Mouse (Mus musculus) limb, embryonic 13.5 days (tissue): ENCODE measurements around the gene Slc15a4. TPM values are rescaled to one million over a fixed set of nuclear protein-coding genes. Genes with fewer than 3 reads are reported as not detected.

Experiments used
- ATAC-seq: fragments of 200-750 bp; cut with Nextera tagmentation; 2 replicates; pipeline ENCODE4 v1.8.0; 2017; ENCODE audit warnings: low read depth, moderate number of reproducible peaks, moderate TSS enrichment; ENCODE audit not compliant: low FRiP score
- H3K27ac ChIP-seq: fragments of 300-500 bp; sonication (generic); 2 replicates; pipeline ENCODE4 v1.5.1; 2015; ENCODE audit warnings: inconsistent platforms, mild to moderate bottlenecking, moderate library complexity
- H3K27me3 ChIP-seq: fragments of 300-500 bp; sonication (generic); 2 replicates; pipeline ENCODE4 v1.6.1; 2015; ENCODE audit warnings: mild to moderate bottlenecking, inconsistent platforms
- H3K36me3 ChIP-seq: fragments of 300-500 bp; sonication (generic); 2 replicates; pipeline ENCODE4 v1.6.1; 2015; ENCODE audit warnings: inconsistent platforms, mild to moderate bottlenecking, moderate library complexity
- H3K4me1 ChIP-seq: fragments of 300-500 bp; sonication (generic); 2 replicates; pipeline ENCODE4 v1.6.1; 2015; ENCODE audit warnings: inconsistent platforms
- H3K4me2 ChIP-seq: fragments of 300-500 bp; sonication (generic); replicated peaks from 2 replicates; pipeline ENCODE4 v1.6.1; 2015; ENCODE audit warnings: inconsistent platforms, mild to moderate bottlenecking, moderate library complexity
- H3K4me3 ChIP-seq: fragments of 300-500 bp; sonication (generic); 2 replicates; pipeline ENCODE4 v1.5.1; 2015; ENCODE audit warnings: moderate library complexity, mild to moderate bottlenecking, inconsistent platforms
- H3K9ac ChIP-seq: fragments of 300-500 bp; sonication (generic); 2 replicates; pipeline ENCODE4 v1.6.1; 2015; ENCODE audit warnings: mild to moderate bottlenecking, inconsistent platforms
- H3K9me3 ChIP-seq: fragments of 300-500 bp; sonication (generic); 2 replicates; pipeline ENCODE4 v1.6.1; 2016; ENCODE audit warnings: inconsistent platforms
- WGBS: fragments of 180-500 bp; shearing (Covaris S2); methylation state at CpG from one replicate; pipeline ENCODE4 v1.1.7; 2015; 5-methylcytosine and 5-hydroxymethylcytosine counted together
- polyA plus RNA-seq: library from polyadenylated mRNA; unstranded; fragments of >200 nt; fragmentation: Nextera tagmentation; extraction: Ambion mirVana; gene quantifications from 2 replicates; pipeline ENCODE4 v1.2.1, GENCODE M21; 2015

Gene Slc15a4
- polyA plus RNA-seq, 1 experiment from 2014 or later, result 20.8 TPM

DNA sequence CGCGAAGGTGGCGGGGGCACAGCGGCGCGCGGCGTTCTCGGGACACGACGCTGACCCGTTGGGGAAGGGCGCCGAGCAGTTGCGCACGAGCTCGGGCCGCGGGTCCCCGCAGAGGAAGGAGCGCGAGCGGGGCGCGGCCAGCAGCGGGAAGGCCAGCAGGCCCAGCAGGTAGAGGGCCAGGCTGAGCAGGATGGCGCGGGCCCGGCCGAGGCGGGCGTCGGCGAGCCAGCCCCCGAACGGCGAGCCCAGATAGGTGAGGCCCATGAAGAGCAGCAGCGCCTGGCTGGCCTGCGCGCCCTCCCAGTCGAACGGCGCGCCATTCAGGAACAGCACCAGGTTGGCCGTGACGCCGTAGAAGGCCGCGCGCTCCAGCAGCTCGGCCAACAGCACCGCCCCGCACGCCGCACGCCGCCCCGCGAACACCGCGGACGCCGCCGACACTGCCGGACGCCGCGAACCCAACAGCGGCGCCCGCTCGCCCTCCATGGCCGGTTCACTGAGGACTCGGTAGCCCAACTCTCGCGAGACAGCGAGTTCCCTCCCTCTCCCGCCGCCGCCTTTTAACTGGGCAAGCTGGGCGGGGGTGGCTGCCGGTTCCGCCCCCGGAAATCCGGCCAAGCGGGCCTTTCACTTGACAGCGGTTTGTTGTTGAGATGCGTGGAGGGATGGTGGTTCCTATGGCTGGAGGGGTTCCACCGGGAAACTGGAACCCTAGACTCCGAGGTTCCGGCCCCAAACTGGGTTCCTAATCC, 15.6 kb downstream of the Slc15a4 start:
- WGBS, result under 1% methylated on average over 77 of the region's 91 CpGs
- H3K4me2 ChIP-seq, result peak overlapping the region; percentile 79
- peak overlapping the region; percentile 83 for H3K27ac ChIP-seq
- H3K9ac ChIP-seq, result peak overlapping the region; percentile 99
- H3K9me3 ChIP-seq, result no peaks in the 10 kb centered on the region
- ATAC-seq, result peak; percentile 95
- H3K4me1 ChIP-seq, result peaks cover 21% of the 10 kb centered on the region
- H3K4me3 ChIP-seq, result peak overlapping the region; percentile 89
- H3K36me3 ChIP-seq, result no peaks in the 10 kb centered on the region
- H3K27me3 ChIP-seq, result no peaks in the 10 kb centered on the region

GRCm38 (mm10) chr5:127616151-127616550, 16.5 kb downstream of the Slc15a4 start:
- ATAC-seq, result no peak

DNA sequence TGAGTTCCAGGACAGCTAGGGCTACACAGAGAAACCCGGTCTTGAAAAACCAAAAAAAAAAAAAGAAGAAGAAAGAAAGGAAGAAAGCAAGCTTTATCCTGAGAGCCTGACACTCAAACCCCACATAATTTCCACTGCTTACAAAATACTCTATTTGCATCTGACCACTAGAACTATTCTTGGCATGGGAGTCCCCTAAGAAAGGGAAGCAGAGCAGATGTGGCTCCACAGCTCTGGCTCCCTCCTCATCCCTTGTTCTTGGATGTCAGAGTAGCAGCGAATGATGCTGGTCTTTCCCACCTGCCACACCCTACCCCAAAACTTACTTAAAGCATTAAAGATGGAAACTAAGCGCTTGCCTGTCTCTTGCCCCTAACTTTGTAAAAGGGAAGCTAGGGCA, 17.2 kb downstream of the Slc15a4 start:
- Histone ChIP-seq H3K4me3 (peak overlapping the region; percentile 89), H3K27ac (no peak overlapping the region), H3K4me2 (peak overlapping the region; percentile 79), H3K4me1 (peaks cover 27% of the 10 kb centered on the region), H3K9ac (peak overlapping the region; percentile 99), H3K27me3 (no peaks in the 10 kb centered on the region), H3K36me3 (no peaks in the 10 kb centered on the region), H3K9me3 (no peaks in the 10 kb centered on the region)
- WGBS, result 75% methylated on average over 3 of the region's 3 CpGs
- ATAC-seq, result no peak

More at GRCm38 (mm10) chr5:127616151-127616550, 16.5 kb downstream of the Slc15a4 start:
- H3K36me3 ChIP-seq, result no peaks in the 10 kb centered on the region
- H3K4me3 ChIP-seq, result peak overlapping the region; percentile 89
- H3K4me1 ChIP-seq, result peaks cover 21% of the 10 kb centered on the region
- H3K27me3 ChIP-seq, result no peaks in the 10 kb centered on the region
- H3K9ac ChIP-seq, result peak overlapping the region; percentile 99
- WGBS, result 7% methylated on average over 5 of the region's 5 CpGs
- no peaks in the 10 kb centered on the region for H3K9me3 ChIP-seq
- no peak overlapping the region for H3K27ac ChIP-seq
- H3K4me2 ChIP-seq, result peak overlapping the region; percentile 79

DNA sequence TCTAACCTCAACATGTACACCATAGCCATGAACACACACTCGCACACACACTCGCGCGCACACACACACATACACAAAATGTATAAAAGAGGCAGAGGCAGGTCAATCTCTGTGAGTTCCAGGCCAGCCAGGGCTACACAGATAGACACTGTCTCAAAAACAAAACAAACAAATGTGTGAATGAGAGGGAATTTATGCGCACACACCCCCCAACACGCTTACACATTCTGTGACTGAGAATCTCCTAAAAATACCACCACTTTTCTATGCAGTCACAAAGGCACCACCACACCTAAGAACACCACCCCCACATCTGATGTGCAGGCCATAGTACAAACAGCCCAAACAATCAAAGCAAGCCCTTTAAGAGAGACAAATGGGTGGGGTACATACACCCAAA, 20.3 kb downstream of the Slc15a4 start:
- Histone ChIP-seq H3K4me3 (no peak overlapping the region), H3K4me1 (peaks cover 27% of the 10 kb centered on the region), H3K27ac (no peak overlapping the region), H3K36me3 (peaks cover 15% of the 10 kb centered on the region), H3K27me3 (no peaks in the 10 kb centered on the region), H3K9ac (no peak overlapping the region), H3K4me2 (no peak overlapping the region), H3K9me3 (no peaks in the 10 kb centered on the region)
- WGBS, result 97% methylated on average over 6 of the region's 6 CpGs
- ATAC-seq, result no peak

DNA sequence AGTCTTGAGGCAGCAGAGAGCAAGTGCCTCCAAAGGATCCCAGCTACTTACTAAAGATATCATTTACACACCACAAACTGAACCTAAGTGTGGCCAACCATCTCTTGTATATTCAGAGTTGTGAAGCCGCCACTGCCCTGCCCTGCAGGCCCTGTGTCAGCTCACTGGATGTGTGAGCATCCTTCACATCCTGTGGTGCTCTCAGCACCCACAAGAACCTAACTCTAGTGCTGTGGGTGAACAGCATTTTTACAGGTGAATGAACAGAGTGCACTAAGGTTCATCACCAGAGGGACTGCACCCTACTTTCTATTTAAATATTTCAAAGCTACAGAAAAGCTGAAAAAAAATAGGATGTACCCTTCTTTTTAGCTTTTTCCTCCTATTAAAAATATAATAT, 20.8 kb downstream of the Slc15a4 start:
- 91% methylated on average over 1 of the region's 1 CpGs for WGBS
- Histone ChIP-seq H3K9me3 (no peaks in the 10 kb centered on the region), H3K27me3 (no peaks in the 10 kb centered on the region), H3K27ac (no peak overlapping the region), H3K9ac (no peak overlapping the region), H3K4me2 (no peak overlapping the region), H3K36me3 (peaks cover 20% of the 10 kb centered on the region), H3K4me3 (no peak overlapping the region), H3K4me1 (peaks cover 27% of the 10 kb centered on the region)
- ATAC-seq, result no peak

DNA sequence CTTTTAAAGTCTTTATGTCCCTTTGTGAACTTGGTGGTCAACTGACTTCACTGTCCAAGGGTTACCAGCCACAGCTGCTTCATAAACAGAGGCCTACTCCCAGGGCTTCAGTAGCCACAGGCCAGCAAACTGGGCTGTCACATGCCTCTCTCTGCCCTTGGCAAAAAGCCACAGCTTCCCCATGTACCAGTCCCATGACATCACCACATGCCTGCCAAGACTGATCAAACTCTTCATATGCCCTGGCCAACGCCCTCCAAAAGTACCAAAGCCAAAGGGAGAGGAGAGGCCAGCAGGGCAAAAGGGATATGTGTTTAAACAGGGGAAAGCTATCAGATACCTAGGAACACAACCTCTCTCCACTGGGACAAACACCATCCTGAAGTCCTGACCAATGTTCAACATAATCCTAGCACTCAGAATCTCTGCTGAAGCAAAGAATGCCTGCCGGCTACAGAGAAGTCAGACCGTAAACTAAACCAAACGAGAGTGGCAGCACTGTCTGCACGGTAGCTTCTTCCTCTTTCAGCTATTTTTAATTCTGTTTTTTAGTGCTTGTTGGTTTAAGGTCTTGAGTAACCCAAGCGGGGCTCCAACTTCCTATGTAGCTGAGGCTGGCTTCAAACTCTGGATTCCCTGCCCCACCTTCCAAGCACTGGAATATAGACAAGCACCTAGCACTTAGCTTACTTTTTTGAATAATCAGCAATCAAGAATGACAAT, 21.7 kb downstream of the Slc15a4 start:
- WGBS, result 78% methylated on average over 6 of the region's 6 CpGs
- Histone ChIP-seq H3K36me3 (peaks cover 28% of the 10 kb centered on the region), H3K4me3 (no peak overlapping the region), H3K27ac (no peak overlapping the region), H3K4me1 (peaks cover 23% of the 10 kb centered on the region), H3K27me3 (no peaks in the 10 kb centered on the region), H3K9me3 (no peaks in the 10 kb centered on the region), H3K9ac (no peak overlapping the region), H3K4me2 (no peak overlapping the region)
- ATAC-seq, result no peak

DNA sequence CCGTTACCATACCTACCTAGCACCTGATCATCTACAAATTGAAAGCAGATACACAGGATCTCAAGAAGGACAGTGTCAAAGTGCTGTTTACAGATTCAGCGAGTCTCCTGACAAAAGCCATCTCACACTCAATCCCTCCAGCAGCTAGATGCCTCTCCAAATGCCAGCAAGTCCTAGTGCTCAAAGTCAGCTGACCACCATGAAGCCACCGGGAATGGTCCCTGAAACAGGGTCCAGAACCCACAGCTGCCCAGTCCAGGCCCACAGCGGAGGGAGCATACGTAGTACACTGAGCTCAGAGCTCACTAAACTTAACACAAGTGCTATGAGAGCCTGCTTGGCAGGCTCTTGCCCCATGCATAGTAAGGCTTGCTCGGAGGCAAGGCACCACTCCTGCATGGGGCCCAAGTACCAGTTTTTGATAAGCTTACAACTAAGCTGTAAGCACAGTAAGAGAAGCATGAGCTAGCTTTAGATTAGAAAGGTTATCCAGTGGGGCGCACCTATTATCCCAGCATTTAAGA, 23.4 kb downstream of the Slc15a4 start:
- Histone ChIP-seq H3K27ac (no peak overlapping the region), H3K27me3 (no peaks in the 10 kb centered on the region), H3K9me3 (no peaks in the 10 kb centered on the region), H3K9ac (no peak overlapping the region), H3K4me1 (0 out of 2 replicates have a peak, but pooled peaks cover 7% of the 10 kb centered on the region), H3K4me3 (no peak overlapping the region), H3K36me3 (peaks cover 44% of the 10 kb centered on the region), H3K4me2 (no peak overlapping the region)
- WGBS, result 82% methylated on average over 7 of the region's 7 CpGs
- ATAC-seq, result no peak

DNA sequence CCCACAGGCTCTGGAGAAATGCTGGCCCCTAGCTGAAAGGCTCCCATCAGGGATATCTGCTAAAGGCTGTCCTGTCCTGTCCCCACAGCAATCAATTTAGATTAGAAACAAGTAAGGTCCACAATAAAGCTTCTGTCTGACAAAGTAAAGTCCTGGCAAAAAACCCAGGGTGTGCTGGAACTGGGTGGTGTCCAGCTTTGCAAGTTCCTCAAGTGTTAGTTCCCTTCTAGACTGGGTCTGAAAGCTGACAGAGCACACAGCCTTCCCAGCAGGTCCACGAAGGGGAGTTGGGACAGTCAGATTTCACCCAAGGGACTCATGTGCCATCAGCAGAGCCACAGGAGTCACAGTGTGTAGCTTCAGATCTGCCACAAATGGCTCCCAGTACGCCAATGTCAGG, 25.2 kb downstream of the Slc15a4 start:
- WGBS, result 88% methylated on average over 2 of the region's 2 CpGs
- no peak overlapping the region for H3K4me2 ChIP-seq
- no peak overlapping the region for H3K9ac ChIP-seq
- H3K4me3 ChIP-seq, result no peak overlapping the region
- H3K9me3 ChIP-seq, result no peaks in the 10 kb centered on the region
- no peak for ATAC-seq
- no peaks in the 10 kb centered on the region for H3K27me3 ChIP-seq
- no peak overlapping the region for H3K27ac ChIP-seq
- 0 out of 2 replicates have a peak, but pooled peaks cover 6% of the 10 kb centered on the region for H3K4me1 ChIP-seq
- peaks cover 62% of the 10 kb centered on the region for H3K36me3 ChIP-seq

DNA sequence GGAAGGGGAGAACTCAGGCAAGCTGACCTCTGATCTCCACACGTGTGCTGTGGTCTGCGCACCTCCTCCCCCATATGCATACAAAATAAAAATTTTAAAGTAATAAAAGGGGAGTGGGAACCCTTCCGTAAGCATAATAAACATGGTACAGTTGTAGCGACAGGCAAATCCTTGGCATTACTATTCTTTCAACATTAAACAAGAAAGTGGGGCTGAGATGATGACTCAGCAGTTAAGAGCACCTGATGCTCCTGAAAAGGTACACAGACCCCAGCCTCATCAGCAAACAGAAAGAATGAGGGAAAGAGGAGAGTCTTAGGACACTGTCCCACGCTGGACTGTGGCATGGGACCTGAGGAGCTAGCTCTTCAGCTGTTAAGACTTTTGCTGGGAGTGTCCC, 29.7 kb downstream of the Slc15a4 start:
- no peak for ATAC-seq
- H3K36me3 ChIP-seq, result peaks cover 98% of the 10 kb centered on the region

GRCm38 (mm10) chr5:127596862-127597261, 35.8 kb downstream of the Slc15a4 start:
- no peak for ATAC-seq
- Histone ChIP-seq H3K4me1 (no peaks in the 10 kb centered on the region), H3K4me3 (no peak overlapping the region), H3K9ac (no peak overlapping the region), H3K4me2 (no peak overlapping the region), H3K27me3 (no peaks in the 10 kb centered on the region), H3K9me3 (no peaks in the 10 kb centered on the region), H3K36me3 (peaks cover 99% of the 10 kb centered on the region), H3K27ac (no peak overlapping the region)
- 90% methylated on average over 7 of the region's 7 CpGs for WGBS

More for the DNA sequence above, 29.7 kb downstream of the Slc15a4 start:
- no peaks in the 10 kb centered on the region for H3K27me3 ChIP-seq
- no peak overlapping the region for H3K9ac ChIP-seq
- H3K4me2 ChIP-seq, result no peak overlapping the region
- no peak overlapping the region for H3K27ac ChIP-seq
- no peaks in the 10 kb centered on the region for H3K4me1 ChIP-seq
- 95% methylated on average over 5 of the region's 5 CpGs for WGBS
- H3K4me3 ChIP-seq, result no peak overlapping the region
- H3K9me3 ChIP-seq, result no peaks in the 10 kb centered on the region

- no peak overlapping the region for H3K9ac ChIP-seq
- peaks cover 95% of the 10 kb centered on the region for H3K36me3 ChIP-seq
- no peaks in the 10 kb centered on the region for H3K4me1 ChIP-seq
- no peaks in the 10 kb centered on the region for H3K27me3 ChIP-seq
- H3K4me2 ChIP-seq, result no peak overlapping the region
- WGBS, result 89% methylated on average over 3 of the region's 3 CpGs
- no peaks in the 10 kb centered on the region for H3K9me3 ChIP-seq
- no peak for ATAC-seq
- H3K4me3 ChIP-seq, result no peak overlapping the region
- H3K27ac ChIP-seq, result no peak overlapping the region
Observed at GRCm38 (mm10) chr5:127595676-127596075, 37.0 kb downstream of the Slc15a4 start.

GRCm38 (mm10) chr5:127592854-127593253, 39.8 kb downstream of the Slc15a4 start:
- Histone ChIP-seq H3K27me3 (no peaks in the 10 kb centered on the region), H3K36me3 (peaks cover 76% of the 10 kb centered on the region), H3K4me2 (no peak overlapping the region), H3K4me1 (no peaks in the 10 kb centered on the region), H3K4me3 (no peak overlapping the region), H3K9ac (no peak overlapping the region), H3K9me3 (no peaks in the 10 kb centered on the region), H3K27ac (no peak overlapping the region)
- no peak for ATAC-seq
- 82% methylated on average over 6 of the region's 6 CpGs for WGBS
